Mouse (Mus musculus): ENCODE measurements at regions not wholly inside any gene's neighbourhood (a gene's known extent, or its start where the extent isn't known, plus 50 kb on each side); places are given as distances from the start of the nearest gene placed in this dataset.

- intact Hi-C loops (cut with DNase I) = no loop called here
- no peak for DNase-seq
Measured at GRCm38 (mm10) chr4:75744605-75745004, 466.5 kb upstream of the Dmac1 start.

DNA sequence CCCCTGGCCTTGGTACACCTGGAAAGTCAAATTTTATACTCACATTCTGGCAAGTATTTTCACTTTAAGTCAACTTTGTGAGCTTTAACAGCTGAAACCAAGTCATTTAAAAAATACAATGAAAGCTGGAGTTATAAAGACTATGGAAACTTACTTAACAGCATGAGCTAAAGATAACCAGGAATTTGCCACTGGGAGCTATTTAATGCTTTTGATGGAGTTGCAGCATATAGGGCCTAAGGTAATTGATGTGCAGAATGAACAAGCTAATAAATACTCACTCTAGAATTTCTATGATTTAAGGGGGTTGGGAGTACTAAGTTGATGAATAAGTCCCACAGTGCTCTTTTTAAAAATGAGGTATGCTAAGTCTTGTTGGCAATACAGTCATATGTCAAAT, 463.5 kb upstream of the Dmac1 start:
- DNase-seq = no peak
- intact Hi-C loops (cut with DNase I) = no loop called here

DNA sequence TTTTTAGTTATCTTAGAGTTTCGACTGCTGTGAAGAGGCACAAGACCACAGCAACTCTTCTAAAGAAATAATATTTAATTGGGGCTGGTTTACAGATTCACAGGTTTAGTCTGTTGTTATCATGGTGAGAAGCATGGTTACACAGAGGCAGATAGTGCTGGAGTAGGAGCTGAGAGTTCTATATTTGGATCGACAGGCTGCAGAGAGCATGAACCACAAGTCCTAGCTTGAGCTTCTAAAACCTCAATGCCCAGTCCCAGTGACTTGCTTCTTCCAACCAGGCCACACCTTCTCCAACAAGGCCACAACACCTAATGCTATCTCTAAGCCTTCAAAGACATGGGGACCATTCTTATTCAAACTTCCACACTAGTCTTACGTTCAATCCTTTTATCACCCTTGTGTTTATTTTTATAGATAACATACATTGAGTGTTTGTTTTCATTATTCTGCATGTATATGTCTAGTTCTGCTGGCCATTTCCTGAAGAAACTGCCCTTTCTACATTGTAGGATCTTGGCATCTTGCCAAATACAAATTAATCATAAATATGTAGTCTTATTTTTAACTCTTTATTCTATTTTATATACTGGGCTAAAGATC, 452.8 kb upstream of the Dmac1 start:
- intact Hi-C loops (cut with DNase I) = no loop called here
- DNase-seq = peak; percentile 3 to 8

- intact Hi-C loops (cut with DNase I) = no loop called here
- no peak for DNase-seq
Measured at GRCm38 (mm10) chr4:75714652-75715051, 436.5 kb upstream of the Dmac1 start.

DNA sequence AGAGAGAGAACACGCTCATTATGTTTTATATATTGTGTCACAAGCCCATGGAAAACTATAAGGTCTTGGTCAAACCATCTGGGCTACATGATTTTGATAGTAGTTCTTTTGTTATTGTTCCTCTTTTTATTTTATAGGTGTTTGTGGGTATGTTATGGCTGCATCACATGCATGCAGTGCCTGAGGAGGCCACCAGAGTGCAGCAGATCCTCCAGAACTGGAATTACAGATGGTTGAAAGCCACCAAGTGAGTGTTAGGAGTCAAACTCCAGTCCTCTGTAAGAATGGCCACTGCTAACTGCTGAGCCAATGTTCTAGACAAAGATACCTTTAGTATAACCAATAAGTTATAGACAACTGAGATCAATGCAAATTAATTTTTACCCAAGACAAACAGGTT, 435.9 kb upstream of the Dmac1 start:
- intact Hi-C loops (cut with DNase I) = no loop called here
- DNase-seq = peak in 1 of 2 experiments; percentile 4

- DNase-seq = no peak
- intact Hi-C loops (cut with DNase I) = no loop called here
Measured at GRCm38 (mm10) chr4:75700780-75701378, 422.8 kb upstream of the Dmac1 start.

GRCm38 (mm10) chr4:75676590-75677174, 398.6 kb upstream of the Dmac1 start:
- intact Hi-C loops (cut with DNase I) = no loop called here
- DNase-seq = no peak

DNA sequence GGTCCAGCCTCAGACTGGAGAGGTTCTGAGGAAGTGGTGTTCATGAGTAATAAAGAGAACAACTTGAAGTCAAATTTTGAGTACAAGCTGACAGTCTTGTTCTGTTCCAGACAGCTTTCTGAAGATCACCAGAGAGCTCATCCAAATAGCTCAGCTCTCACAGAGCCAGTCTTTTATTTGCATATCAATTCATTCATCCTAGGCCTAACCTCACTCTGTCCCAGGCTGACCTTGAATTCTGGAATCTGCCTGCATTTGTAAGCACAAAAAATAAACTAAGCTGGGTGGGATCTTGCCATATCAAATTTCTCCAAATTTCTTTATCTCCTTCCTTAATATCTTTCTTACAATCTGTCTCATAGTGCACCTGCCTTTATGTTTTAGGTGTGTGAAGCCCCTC, 362.9 kb upstream of the Dmac1 start:
- intact Hi-C loops (cut with DNase I) = no loop called here
- DNase-seq = no peak

- no peak for DNase-seq
- intact Hi-C loops (cut with DNase I) = no loop called here
Measured at GRCm38 (mm10) chr4:75636627-75637026, 358.5 kb upstream of the Dmac1 start.

DNA sequence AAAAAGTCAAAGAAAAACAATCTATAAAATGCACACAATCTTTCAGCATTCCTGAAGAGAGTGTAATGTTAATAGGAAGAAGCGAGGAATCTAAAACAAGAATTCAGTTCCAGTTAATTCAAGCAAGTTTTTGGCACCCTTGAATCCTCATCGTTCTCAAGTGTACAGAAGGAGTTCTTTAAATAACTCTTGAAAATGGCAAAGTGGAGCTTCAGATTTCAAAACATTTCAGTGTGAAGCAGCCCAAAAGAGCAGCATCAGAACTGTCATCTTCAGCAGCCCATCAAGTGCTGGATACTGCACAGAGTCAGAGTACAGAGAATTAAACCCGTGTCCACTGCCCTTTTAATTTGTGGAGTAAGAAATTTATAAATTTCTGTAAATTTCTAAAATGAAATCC, 311.8 kb upstream of the Dmac1 start:
- DNase-seq = no peak
- intact Hi-C loops (cut with DNase I) = no loop called here

DNA sequence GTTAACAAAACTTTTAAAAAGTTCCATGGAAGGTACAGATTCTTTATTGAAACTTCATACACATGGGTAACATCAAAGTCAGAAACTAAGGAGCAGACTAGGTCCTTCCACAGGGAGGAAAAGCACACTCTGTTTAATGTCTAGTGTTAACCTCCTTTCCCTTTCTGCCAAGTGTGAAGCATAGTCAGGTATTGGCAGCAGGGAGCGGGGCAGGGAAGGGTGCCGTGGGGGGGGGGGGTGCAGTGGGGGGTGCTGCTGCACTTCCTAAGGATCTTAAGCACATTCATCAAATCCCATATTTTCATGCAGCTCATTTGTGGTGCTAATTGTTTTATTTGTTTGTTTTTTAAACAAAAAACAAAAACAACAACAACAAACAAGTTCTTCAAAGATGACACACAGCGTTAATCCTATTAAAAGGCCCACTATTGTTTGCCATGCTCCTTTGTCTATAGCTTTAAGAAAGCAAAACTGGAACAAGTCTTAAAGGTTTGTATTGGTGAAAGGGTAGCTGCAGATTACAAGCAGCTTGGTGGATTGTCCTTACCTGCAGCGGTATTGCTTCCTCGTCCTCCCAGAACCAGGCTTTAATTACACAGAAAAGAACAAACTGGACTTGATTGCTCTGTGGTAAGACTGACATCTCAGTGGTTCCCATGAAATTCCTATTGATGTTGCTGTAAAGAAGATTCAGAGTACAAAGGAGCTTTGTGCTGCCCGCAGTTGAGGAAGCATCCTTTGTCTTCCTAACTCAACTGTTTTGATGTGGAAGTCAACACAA, 310.2 kb upstream of the Dmac1 start:
- no peak for DNase-seq
- intact Hi-C loops (cut with DNase I) = no loop called here

- DNase-seq = no peak
- intact Hi-C loops (cut with DNase I) = no loop called here
Measured at GRCm38 (mm10) chr4:75579865-75580264, 301.8 kb upstream of the Dmac1 start.

GRCm38 (mm10) chr4:75572603-75573002, 294.5 kb upstream of the Dmac1 start:
- no peak for DNase-seq

GRCm38 (mm10) chr4:75567630-75568029, 289.5 kb upstream of the Dmac1 start:
- no peak for DNase-seq
- intact Hi-C loops (cut with DNase I) = no loop called here

More at GRCm38 (mm10) chr4:75572603-75573002, 294.5 kb upstream of the Dmac1 start:
- intact Hi-C loops (cut with DNase I) = no loop called here

DNA sequence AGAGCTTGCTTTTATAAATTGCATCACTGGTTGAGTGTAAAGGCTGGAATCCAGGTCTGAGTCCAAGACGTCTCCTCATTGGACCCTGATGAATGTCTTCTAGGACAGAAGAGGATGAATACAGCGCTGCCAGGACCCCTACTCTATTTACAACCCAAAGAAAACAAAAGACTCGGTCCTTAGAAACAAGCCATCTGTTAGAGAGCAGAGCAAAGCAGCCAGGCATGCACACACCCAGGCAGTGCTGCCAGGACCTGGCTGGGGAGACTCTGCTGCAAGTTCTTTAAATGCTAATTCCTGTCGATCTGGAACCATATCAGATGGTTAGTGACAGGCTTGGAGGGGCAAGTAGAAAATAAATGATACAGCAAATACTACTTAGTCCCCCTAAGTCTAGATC, 284.4 kb upstream of the Dmac1 start:
- DNase-seq = no peak
- intact Hi-C loops (cut with DNase I) = no loop called here

GRCm38 (mm10) chr4:75561792-75562191, 283.7 kb upstream of the Dmac1 start:
- peak; percentile 44 to 48 for DNase-seq
- intact Hi-C loops (cut with DNase I) = no loop called here

DNA sequence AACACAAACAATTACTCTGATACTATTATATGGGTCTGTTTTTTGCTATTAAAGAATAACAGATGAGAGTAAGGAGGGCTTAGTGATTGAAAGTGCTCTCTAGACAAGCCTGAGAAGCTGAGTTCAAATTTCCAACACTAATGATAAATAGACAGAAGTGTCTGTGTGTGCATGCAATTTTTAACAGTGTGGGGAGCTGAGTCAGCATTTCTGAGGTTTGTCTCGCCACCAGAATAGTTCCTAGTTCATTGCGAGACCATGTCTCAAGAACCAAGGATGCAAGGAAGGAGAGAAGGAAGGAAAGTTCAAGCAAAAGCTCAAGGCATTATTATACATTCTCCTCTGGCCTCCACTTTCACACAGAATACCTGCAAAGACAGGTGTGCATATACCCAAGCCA, 259.7 kb upstream of the Dmac1 start:
- DNase-seq = no peak

GRCm38 (mm10) chr4:75535067-75535466, 257.0 kb upstream of the Dmac1 start:
- DNase-seq = no peak
- intact Hi-C loops (cut with DNase I) = no loop called here

More for the DNA sequence above, 259.7 kb upstream of the Dmac1 start:
- intact Hi-C loops (cut with DNase I) = no loop called here

GRCm38 (mm10) chr4:75529607-75530006, 251.5 kb upstream of the Dmac1 start:
- no peak for DNase-seq
- intact Hi-C loops (cut with DNase I) = no loop called here

GRCm38 (mm10) chr4:75517459-75518158, 239.5 kb upstream of the Dmac1 start:
- DNase-seq = no peak
- intact Hi-C loops (cut with DNase I) = no loop called here
